Mouse (Mus musculus) macrophage (primary cell): ENCODE data around the gene Cabp7. TPM values are rescaled to one million over a fixed set of nuclear protein-coding genes. Genes with fewer than 3 reads are reported as not detected.

Source experiments
- H3K27ac ChIP-seq: fragments of 350-480 bp; formaldehyde crosslinking; 2 replicates; pipeline ENCODE4 v1.9.0; 2021
- H3K36me3 ChIP-seq: fragments of 350-480 bp; formaldehyde crosslinking; 2 replicates; pipeline ENCODE4 v1.9.0; 2021; ENCODE audit errors: inconsistent target
- H3K4me3 ChIP-seq: fragments of 350-480 bp; formaldehyde crosslinking; 2 replicates; pipeline ENCODE4 v1.9.0; 2021; ENCODE audit errors: inconsistent target
- H3K79me2 ChIP-seq: fragments of 350-480 bp; formaldehyde crosslinking; 2 replicates; pipeline ENCODE4 v1.9.0; 2021; ENCODE audit errors: inconsistent target
- WGBS: methylation state at CpG from one replicate; pipeline ENCODE4 v1.1.7; 2026; ENCODE audit warnings: inconsistent platforms; ENCODE audit not compliant: missing documents; 5-methylcytosine and 5-hydroxymethylcytosine counted together
- polyA plus RNA-seq: library from polyadenylated mRNA; stranded (reverse); fragments of 250-400 nt; gene quantifications from 3 replicates; pipeline ENCODE4 v1.2.4, GENCODE M21; 2018; ENCODE audit warnings: inconsistent platforms
- total RNA-seq, 78 experiments: library from RNA; depleted of rRNA; stranded (reverse); fragments of 250-400 nt; gene quantifications; 1 replicate in 9 of 78; 2 replicates in 24 of 78; 3 replicates in 43 of 78; 4 replicates in 2 of 78; pipeline ENCODE4 v1.2.4; 2018; ENCODE audit warnings: inconsistent platforms in 56 of 78

Cabp7 gene
- total RNA-seq (2018; cell fraction: chromatin; rRNA removed), result not detected
- not detected for total RNA-seq (2018; cell fraction: cytosol; rRNA removed)
- not detected for total RNA-seq (2018; cell fraction: nucleus; rRNA removed)
- polyA plus RNA-seq, result 0.04 TPM in 1 of 3 replicates, not detected in the others

DNA sequence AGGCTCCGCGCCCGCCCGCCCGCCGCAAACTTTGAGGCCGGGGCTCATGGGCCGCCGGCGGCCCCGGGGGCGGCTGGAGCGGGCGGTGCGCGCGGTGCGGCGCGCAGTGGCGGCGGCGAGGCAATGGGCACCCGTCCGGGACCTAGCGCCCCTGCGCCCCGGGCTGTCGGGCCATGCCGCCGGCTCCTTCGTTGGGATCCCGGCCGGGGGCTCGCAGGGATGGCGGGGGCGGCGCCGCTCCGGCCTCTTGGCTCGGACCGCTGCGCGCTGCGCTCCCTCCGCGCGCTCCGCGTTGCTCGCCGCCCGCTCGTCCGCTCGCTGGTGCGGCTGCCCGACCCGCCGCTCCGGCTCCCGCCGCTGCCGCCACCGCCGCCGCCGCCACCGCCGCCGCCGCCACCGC lies at the start of gene Cabp7:
Gene Cabp7, minus strand, starts transcription at position 46 of the 400 bp plus-strand sequence.
- Histone ChIP-seq H3K79me2 (no peaks in the 10 kb centered on the region), H3K27ac (no peak within 1 kb of the TSS), H3K36me3 (no peaks in the 10 kb centered on the region), H3K4me3 (no peak within 1 kb of the TSS)
- 1% methylated on average over 36 of the region's 73 CpGs for WGBS

DNA sequence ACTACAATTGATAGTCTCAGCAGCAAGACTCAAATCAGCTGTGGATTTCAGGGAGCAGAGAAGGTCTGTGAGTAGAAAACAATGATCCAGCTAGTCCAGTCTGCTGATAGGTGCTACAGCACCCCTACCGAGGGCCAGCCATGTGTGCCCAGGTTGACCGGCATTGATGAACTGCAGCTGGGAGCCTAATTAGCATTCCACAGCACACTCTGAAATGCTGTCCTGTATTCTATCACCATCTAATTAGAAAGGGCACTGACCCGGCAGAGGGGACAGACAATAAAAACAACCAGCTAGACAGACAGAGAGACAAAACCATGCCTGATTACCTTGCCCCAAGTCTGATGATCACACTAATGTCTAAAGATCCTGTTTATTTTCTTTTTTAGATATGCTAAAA lies 46.4 kb upstream of the Cabp7 start:
- Histone ChIP-seq H3K4me3 (no peak overlapping the region), H3K79me2 (no peaks in the 10 kb centered on the region), H3K36me3 (peaks cover 51% of the 10 kb centered on the region), H3K27ac (no peak overlapping the region)
- WGBS, result 92% methylated on average over 3 of the region's 3 CpGs

DNA sequence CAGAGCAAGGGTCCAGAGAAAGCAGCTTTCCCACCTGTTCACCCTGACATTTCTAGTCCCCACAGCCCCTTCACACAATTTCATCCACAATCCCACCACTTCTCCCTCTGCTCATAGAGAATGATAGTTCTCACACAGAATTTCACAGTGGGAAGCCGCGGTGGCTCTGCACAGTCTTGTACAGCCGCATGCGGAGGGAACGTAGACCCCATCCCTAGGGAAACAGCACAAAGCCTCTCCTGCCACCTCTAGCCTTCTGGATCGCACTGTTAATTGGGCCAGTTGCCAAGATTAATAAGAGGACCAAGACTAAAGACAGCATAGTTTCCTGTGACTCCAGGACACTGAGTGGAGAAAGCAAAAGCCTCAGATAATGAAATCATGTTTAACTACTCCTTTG lies 45.0 kb upstream of the Cabp7 start:
- H3K36me3 ChIP-seq, result peaks cover 66% of the 10 kb centered on the region

DNA sequence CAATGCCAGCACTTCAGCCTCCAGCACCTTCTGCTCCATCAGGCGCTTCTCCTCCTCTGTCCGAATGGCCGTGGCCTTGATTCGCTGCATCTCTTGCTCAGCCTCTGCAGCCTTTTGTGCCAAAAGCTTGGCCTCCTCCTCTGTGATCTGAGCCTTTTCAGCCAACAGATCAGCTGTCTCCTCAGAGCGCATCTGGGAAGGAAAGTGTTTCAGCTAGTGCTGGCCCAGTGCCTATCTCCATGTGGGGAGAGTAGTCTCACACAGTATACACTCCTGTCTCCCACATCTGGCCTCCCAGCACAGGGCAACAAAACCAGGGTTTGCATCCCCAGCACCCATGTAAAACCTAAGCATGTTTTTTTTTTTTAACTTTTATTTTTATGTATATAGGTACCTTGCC lies 43.1 kb upstream of the Cabp7 start:
- peaks cover 59% of the 10 kb centered on the region for H3K36me3 ChIP-seq
- WGBS, result 93% methylated on average over 5 of the region's 5 CpGs
- H3K4me3 ChIP-seq, result no peak overlapping the region
- H3K79me2 ChIP-seq, result no peaks in the 10 kb centered on the region
- no peak overlapping the region for H3K27ac ChIP-seq

More for the DNA sequence above, 45.0 kb upstream of the Cabp7 start:
- Histone ChIP-seq H3K4me3 (no peak overlapping the region), H3K27ac (no peak overlapping the region), H3K79me2 (no peaks in the 10 kb centered on the region)
- WGBS, result 98% methylated on average over 6 of the region's 6 CpGs

DNA sequence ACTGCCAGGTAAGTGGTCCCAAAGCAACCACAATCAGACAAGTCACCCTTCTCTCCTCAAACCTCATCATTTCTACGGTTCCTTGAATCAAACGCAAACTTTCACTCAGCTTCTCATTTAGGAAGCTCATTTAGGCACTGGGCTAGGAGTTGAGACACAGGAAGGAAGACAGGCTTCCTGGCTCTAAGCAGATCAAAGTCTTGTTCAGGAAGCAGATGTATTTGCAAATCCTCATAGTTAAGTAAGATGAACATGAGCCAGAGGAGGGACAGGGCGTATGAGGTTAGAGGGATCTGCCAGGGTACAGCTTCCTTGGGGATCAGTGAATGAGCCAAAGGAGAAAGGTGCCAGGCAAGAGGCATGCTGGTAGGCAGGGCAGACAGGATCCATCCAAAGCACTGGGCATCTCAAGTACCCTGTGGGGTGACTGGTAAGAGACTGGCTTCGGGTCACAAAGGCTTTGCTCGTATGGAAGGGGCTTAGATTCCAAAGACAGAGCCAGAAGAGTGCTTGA lies 38.1 kb upstream of the Cabp7 start:
- Histone ChIP-seq H3K27ac (no peak overlapping the region), H3K36me3 (peaks cover 47% of the 10 kb centered on the region), H3K4me3 (no peak overlapping the region), H3K79me2 (no peaks in the 10 kb centered on the region)
- 44% methylated on average over 5 of the region's 5 CpGs for WGBS

DNA sequence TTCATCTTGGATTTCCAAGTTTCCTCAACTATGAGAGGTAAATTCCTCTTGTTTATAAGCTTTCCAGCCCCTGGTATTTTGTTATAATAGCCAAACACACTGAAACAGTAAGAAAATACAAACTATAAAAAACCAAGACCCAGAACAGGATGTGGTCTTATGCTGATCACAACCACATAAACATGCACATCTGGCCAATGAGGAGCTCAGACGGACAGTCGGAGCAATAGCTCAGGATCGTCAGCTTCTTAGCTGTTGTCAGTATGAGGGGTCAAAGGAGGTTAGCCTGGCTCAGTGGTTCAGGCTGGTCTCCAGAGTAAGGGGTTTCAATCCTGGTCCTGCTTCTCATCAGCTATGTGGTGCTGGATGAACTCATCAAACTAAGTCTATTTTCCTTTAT lies 36.5 kb upstream of the Cabp7 start:
- Histone ChIP-seq H3K79me2 (no peaks in the 10 kb centered on the region), H3K4me3 (no peak overlapping the region), H3K27ac (no peak overlapping the region), H3K36me3 (peaks cover 49% of the 10 kb centered on the region)
- 47% methylated on average over 3 of the region's 3 CpGs for WGBS

DNA sequence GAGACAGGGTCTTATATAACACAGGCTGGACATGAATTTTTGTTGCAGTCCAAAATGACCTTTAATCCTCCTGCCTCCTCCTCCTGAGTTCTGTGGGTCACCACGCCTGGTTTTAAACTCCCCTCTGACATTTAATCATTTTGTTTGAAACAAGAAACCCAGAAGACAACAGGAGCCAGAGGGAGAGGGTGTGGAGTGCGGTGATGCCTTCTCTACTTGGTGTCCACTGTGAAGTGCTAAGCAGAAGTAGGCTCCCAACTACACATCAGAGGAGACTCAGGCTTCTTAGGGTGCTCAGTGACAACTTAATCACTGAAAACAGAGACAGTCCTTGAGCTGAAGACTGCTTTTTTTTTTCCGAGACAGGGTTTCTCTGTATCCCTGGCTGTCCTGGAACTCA lies 34.3 kb upstream of the Cabp7 start:
- H3K4me3 ChIP-seq, result no peak overlapping the region
- H3K79me2 ChIP-seq, result no peaks in the 10 kb centered on the region
- H3K27ac ChIP-seq, result no peak overlapping the region
- H3K36me3 ChIP-seq, result peaks cover 41% of the 10 kb centered on the region
- WGBS, result 98% methylated on average over 3 of the region's 3 CpGs

DNA sequence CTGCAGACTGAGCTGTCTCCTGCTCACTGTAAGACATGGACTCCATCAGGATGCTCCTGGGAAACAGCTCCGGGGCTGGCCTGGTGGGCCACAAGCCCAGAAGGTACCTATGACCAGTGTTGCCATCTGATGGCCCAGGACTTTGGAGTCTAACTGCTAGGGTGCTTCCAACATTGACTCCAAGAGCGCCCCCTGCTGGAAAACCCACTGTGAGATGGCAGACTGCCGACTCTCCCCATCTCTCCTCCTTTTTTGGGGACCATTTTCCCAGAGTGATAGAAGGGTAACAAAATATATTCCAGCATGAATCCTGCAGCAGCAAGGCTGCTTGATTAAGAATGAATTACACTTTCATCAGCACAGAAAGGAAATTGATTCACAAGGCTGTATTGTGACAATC lies 26.3 kb upstream of the Cabp7 start:
- Histone ChIP-seq H3K4me3 (no peak overlapping the region), H3K27ac (no peak overlapping the region), H3K36me3 (peaks cover 35% of the 10 kb centered on the region; the same call in 1 of the 2 replicates), H3K79me2 (no peaks in the 10 kb centered on the region)
- 35% methylated on average over 3 of the region's 3 CpGs for WGBS

DNA sequence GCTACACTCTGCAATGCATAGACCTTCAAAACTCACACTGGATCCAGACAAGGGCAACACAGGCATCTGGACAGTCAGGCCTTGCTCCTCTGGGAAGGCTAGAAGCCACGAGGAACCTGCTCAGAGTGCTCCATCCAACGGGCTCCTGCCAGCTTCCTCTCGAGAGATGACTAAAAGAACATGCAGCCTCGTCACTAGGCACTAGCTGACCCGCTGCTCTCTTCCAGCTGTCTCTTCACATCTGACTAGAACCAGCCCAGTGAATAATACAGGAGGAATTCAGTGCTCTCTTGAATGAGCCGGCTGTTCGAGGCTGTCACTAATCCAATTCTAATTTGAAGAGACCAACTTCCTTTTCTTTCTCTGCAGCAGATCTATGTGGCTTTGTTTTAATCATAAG lies 25.2 kb upstream of the Cabp7 start:
- no peak overlapping the region for H3K4me3 ChIP-seq
- H3K79me2 ChIP-seq, result no peaks in the 10 kb centered on the region
- H3K27ac ChIP-seq, result no peak overlapping the region
- WGBS, result 91% methylated on average over 7 of the region's 7 CpGs
- peaks cover 26% of the 10 kb centered on the region; the same call in 1 of the 2 replicates for H3K36me3 ChIP-seq

DNA sequence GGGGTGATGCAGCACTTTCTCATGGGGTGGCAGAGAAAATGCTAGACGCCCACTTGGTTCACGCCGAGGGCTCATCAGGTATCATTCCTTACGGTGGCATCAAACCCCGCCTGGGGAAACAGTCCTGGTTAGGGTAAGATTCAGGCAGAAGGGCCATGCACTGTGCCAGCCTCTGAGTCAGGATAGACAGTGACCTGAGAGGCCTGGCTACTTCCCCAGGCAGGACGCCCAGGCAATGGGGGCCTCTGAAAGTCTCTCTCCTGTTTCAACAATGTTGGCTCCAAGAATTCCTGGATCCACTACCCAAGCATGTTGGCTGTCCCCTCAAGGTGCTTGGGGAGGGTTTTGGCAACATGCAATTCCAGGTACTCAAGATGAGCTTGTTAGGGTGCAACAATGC lies 23.3 kb upstream of the Cabp7 start:
- no peaks in the 10 kb centered on the region for H3K79me2 ChIP-seq
- no peak overlapping the region for H3K4me3 ChIP-seq
- WGBS, result 100% methylated on average over 6 of the region's 6 CpGs
- peaks cover 22% of the 10 kb centered on the region; the same call in 1 of the 2 replicates for H3K36me3 ChIP-seq
- no peak overlapping the region for H3K27ac ChIP-seq

DNA sequence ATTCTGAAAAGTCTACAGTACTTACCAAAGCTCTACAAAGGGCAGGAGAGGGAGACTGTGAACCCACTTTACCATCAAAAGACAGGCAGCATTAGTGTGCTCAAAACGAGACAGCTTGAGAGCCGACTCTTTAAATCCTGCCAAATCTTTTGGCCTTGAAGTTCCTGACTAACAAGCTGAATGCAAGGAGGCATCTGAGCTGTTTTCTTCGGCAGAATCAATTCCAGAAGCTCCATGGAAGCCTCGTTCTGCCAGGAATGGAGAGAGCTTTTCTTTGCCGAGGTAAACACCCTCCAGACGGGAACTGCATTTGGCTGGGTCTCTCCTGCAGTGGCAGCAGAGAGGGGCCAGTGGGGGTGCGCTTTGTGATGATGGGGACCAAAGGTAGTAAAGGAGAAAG lies 22.7 kb upstream of the Cabp7 start:
- Histone ChIP-seq H3K79me2 (no peaks in the 10 kb centered on the region), H3K4me3 (no peak overlapping the region), H3K36me3 (0 out of 2 replicates have a peak, but pooled peaks cover 22% of the 10 kb centered on the region), H3K27ac (no peak overlapping the region)
- 91% methylated on average over 7 of the region's 7 CpGs for WGBS

DNA sequence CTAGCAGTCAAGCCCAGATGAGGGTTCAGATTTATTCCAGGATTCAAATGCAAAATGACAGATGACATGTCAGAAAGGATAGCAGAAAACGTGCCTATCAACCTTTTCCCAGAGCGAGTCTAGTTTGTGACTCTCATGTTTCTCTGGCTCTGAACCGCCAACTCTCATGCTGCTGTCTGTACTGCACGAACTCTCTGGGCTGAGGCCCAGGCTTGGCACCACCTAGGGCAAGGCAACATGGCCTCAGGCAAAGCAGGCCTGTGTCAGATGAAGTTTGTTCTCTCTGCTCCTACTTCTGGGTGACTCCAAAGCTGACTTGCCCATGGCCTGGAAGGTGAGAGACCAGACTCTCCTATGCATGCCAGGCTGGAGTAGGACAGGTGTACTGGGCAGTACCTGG lies 21.8 kb upstream of the Cabp7 start:
- Histone ChIP-seq H3K36me3 (0 out of 2 replicates have a peak, but pooled peaks cover 22% of the 10 kb centered on the region), H3K4me3 (no peak overlapping the region), H3K27ac (no peak overlapping the region), H3K79me2 (no peaks in the 10 kb centered on the region)
- 100% methylated on average over 4 of the region's 4 CpGs for WGBS

DNA sequence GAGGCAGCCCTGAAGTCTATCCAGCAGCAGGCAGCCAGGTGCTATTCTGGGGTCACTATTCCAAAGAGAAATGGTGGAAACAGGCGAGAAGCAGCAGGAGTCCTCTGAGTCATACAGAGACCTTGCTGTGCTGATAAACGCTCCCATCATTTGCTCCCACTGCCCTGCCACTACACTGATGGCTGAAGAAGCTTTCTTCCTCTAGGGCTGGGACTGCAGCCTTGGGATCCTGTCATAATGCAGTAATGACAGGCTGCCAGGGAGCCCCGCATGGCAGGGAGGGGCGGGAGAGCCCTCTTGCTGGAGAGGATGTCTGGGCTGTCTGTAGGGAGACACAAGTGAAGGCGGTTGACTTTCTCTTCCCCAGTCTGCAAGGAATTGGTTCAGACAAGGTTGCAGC lies 17.9 kb upstream of the Cabp7 start:
- Histone ChIP-seq H3K4me3 (no peak overlapping the region), H3K79me2 (no peaks in the 10 kb centered on the region), H3K27ac (no peak overlapping the region), H3K36me3 (0 out of 2 replicates have a peak, but pooled peaks cover 14% of the 10 kb centered on the region)
- 90% methylated on average over 5 of the region's 5 CpGs for WGBS

DNA sequence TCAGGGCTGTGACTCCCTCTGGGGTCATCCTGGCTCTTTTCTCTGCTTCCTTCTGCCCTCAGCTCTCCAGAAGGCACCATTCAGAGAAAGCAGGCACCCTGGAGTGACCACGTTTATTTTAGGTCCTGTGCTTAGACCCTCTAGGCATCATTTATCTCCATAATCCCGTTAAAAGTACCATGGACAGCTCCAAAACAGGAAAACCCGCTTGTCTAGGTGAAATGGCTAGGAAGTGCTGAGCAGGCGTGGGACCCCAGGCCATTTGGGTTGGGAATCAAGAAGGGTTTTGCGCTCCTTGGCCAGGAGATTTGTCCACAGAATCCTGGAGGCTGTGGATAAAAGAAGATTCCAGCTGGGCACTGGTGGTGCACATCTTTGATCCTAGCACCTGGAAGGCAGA lies 17.1 kb upstream of the Cabp7 start:
- WGBS, result 53% methylated on average over 5 of the region's 5 CpGs
- H3K36me3 ChIP-seq, result 0 out of 2 replicates have a peak, but pooled peaks cover 6% of the 10 kb centered on the region
- no peaks in the 10 kb centered on the region for H3K79me2 ChIP-seq
- H3K4me3 ChIP-seq, result no peak overlapping the region
- no peak overlapping the region for H3K27ac ChIP-seq

DNA sequence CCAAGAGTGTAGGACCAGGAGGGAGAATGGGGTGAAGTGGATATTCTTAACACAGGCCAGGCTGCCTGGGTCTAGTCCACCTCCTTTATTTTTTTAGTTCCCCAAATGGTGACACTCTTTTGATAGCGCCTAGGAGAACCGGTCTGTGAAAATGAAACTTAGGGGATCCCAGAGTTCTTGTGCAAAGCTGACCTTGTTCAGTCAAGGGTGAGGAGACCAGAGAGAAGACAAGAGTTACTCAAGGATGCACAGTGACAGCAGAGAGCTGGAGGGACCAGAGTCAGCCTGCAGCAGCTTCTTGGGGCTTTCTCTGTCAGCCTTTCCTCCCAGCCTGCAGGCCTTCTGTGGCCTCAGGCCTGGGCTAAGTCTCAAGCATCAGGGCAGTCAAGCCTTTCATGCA lies 15.9 kb upstream of the Cabp7 start:
- 33% methylated on average over 2 of the region's 2 CpGs for WGBS
- Histone ChIP-seq H3K27ac (no peak overlapping the region), H3K36me3 (no peaks in the 10 kb centered on the region), H3K4me3 (no peak overlapping the region), H3K79me2 (no peaks in the 10 kb centered on the region)

DNA sequence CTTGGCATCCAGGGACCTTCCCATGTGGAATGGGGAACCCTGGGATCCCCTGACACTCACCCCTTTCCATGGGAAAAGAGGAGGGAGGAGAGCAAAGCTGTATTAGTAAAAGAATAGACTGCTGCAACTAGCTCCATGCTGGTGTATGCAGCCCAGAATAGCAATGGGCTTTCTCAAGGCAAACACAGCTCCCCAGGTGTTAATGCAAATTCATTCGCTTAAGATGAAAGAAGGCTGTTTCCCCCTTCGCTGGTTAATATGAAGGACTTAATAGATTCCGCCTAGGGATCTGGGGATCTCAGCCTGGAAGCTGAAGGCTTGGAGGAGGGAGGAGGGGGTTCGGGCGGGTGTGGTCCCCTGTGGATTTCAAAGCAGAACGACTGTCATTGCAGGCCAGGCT lies 15.4 kb upstream of the Cabp7 start:
- WGBS, result 56% methylated on average over 6 of the region's 6 CpGs
- H3K4me3 ChIP-seq, result no peak overlapping the region
- H3K36me3 ChIP-seq, result no peaks in the 10 kb centered on the region
- H3K27ac ChIP-seq, result no peak overlapping the region
- H3K79me2 ChIP-seq, result no peaks in the 10 kb centered on the region
